Mouse (Mus musculus) effector memory CD4-positive, alpha-beta T cell, adult 5 months (primary cell): ENCODE measurements around the gene Ubap1. TPM values are rescaled to one million over a fixed set of nuclear protein-coding genes. Genes with fewer than 3 reads are reported as not detected.

Source experiments
- polyA plus RNA-seq: library from polyadenylated mRNA; unstranded; fragments of 100-300 nt; shearing (Covaris generic); gene quantifications from one replicate; pipeline ENCODE4 v1.2.1, GENCODE M21; 2017

Ubap1 gene
- polyA plus RNA-seq = 98.3 TPM

GRCm38 (mm10) chr4:41348584-41349198 lies at the start of gene Ubap1:
Gene Ubap1 (plus strand): TSS chr4:41348996.

GRCm38 (mm10) chr4:41314141-41315129 lies 34.4 kb upstream of the Ubap1 start, which contains the start of gene Dcaf12:
Gene Dcaf12 (minus strand): TSS chr4:41314889.

Other genes starting within 250 kb of the Ubap1 start
- 33.1 TPM for gene Nol6, start 224.5 kb upstream of the Ubap1 start, polyA plus RNA-seq
- 75.8 TPM for gene Ube2r2, start 213.3 kb upstream of the Ubap1 start, polyA plus RNA-seq
- gene Ubap2, start 73.9 kb upstream of the Ubap1 start, polyA plus RNA-seq = 58.7 TPM
- 59.5 TPM for gene Dcaf12, start 34.1 kb upstream of the Ubap1 start, polyA plus RNA-seq
- gene Kif24, start 115.9 kb downstream of the Ubap1 start, polyA plus RNA-seq = 0.87 TPM
- gene Nudt2, start 116.2 kb downstream of the Ubap1 start, polyA plus RNA-seq = 10.3 TPM
- not detected for gene AI464131, start 154.1 kb downstream of the Ubap1 start, polyA plus RNA-seq
- gene 1110017D15Rik, start 168.3 kb downstream of the Ubap1 start, polyA plus RNA-seq = not detected
- gene Fam219a, start 220.5 kb downstream of the Ubap1 start, polyA plus RNA-seq = 6.4 TPM
- not detected for gene Dnaic1, start 220.8 kb downstream of the Ubap1 start, polyA plus RNA-seq